Mouse (Mus musculus): ENCODE data around the gene Cyth1.

Gene Cyth1

GRCm38 (mm10) chr11:118101133-118101532 is 147.3 kb downstream of the Cyth1 start:
- no peak for DNase-seq

GRCm38 (mm10) chr11:118096736-118097135 is 151.7 kb downstream of the Cyth1 start:
- no peak for DNase-seq

- DNase-seq = no peak
These were observed 153.4 kb downstream of the Cyth1 start for GRCm38 (mm10) chr11:118095004-118095403.

- no peak for DNase-seq
These were observed 157.3 kb downstream of the Cyth1 start for GRCm38 (mm10) chr11:118091002-118091670.

- DNase-seq = no peak
These were observed 159.5 kb downstream of the Cyth1 start for GRCm38 (mm10) chr11:118088896-118089295.

- DNase-seq = no peak
These were observed 162.4 kb downstream of the Cyth1 start for GRCm38 (mm10) chr11:118085961-118086360.

- DNase-seq = no peak
These were observed 163.2 kb downstream of the Cyth1 start for GRCm38 (mm10) chr11:118085176-118085575.

- DNase-seq = no peak
These were observed 164.1 kb downstream of the Cyth1 start for GRCm38 (mm10) chr11:118084266-118084665.

GRCm38 (mm10) chr11:118083811-118084210 is 164.6 kb downstream of the Cyth1 start:
- DNase-seq = peak; percentile 71 to 83

- no peak for DNase-seq
These were observed 166.1 kb downstream of the Cyth1 start for GRCm38 (mm10) chr11:118082294-118082693.

Measured in cerebellum, adult 18-20 months (tissue).